Mouse (Mus musculus) stomach, postnatal 0 days (tissue): ENCODE data around the gene Gm10799. TPM values are rescaled to one million over a fixed set of nuclear protein-coding genes. Genes with fewer than 3 reads are reported as not detected.
"Not testable (repeated sequence)": the region's sequence is repeated elsewhere in the genome, so short reads cannot be mapped to it uniquely, and the experiment has no call there.

ENCODE experiments used
- ATAC-seq: fragments of 200-750 bp; cut with Nextera tagmentation; 2 replicates; pipeline ENCODE4 v1.8.0; 2017; ENCODE audit not compliant: low FRiP score, low TSS enrichment
- DNase-seq: peaks from one replicate; pipeline ENCODE4 v3.0.0-alpha.2; 2016; ENCODE audit warnings: low spot score
- H3K27ac ChIP-seq: fragments of 300-500 bp; sonication (generic); replicated peaks from 2 replicates; pipeline ENCODE4 v1.5.1; 2014; ENCODE audit warnings: mild to moderate bottlenecking, control low read depth
- H3K27me3 ChIP-seq: fragments of 300-500 bp; sonication (generic); 2 replicates; pipeline ENCODE4 v1.6.1; 2014; ENCODE audit warnings: low read length; ENCODE audit not compliant: control insufficient read depth, insufficient read depth
- H3K36me3 ChIP-seq: fragments of 300-500 bp; sonication (generic); 2 replicates; pipeline ENCODE4 v1.6.1; 2014; ENCODE audit warnings: low read length, mixed read lengths; ENCODE audit not compliant: control insufficient read depth, insufficient read depth
- H3K4me1 ChIP-seq: fragments of 300-500 bp; sonication (generic); replicated peaks from 2 replicates; pipeline ENCODE4 v1.6.1; 2014; ENCODE audit warnings: antibody characterized with exemption; ENCODE audit not compliant: control insufficient read depth, insufficient read depth
- H3K4me2 ChIP-seq: fragments of 300-500 bp; sonication (generic); replicated peaks from 2 replicates; pipeline ENCODE4 v1.6.1; 2014; ENCODE audit warnings: low read depth, mild to moderate bottlenecking, control low read depth, moderate library complexity
- H3K4me3 ChIP-seq: fragments of 300-500 bp; sonication (generic); 2 replicates; pipeline ENCODE4 v1.5.1; 2014; ENCODE audit warnings: low read depth, low read length, control low read depth
- H3K9ac ChIP-seq: fragments of 300-500 bp; sonication (generic); 2 replicates; pipeline ENCODE4 v1.6.1; 2014; ENCODE audit warnings: mild to moderate bottlenecking, low read length, control low read depth, mixed read lengths
- H3K9me3 ChIP-seq: fragments of 300-500 bp; sonication (generic); 2 replicates; pipeline ENCODE4 v1.6.1; 2016; ENCODE audit warnings: low read length; ENCODE audit not compliant: control insufficient read depth
- CTCF ChIP-seq: IDR thresholded peaks from 2 replicates; pipeline ENCODE4 v1.5.1; 2016; ENCODE audit warnings: antibody characterized with exemption, low read depth, mild to moderate bottlenecking, moderate library complexity
- EP300 ChIP-seq: optimal IDR thresholded peaks from 2 replicates; pipeline ENCODE3; 2016; ENCODE audit warnings: antibody characterized with exemption
- WGBS: fragments of 180-500 bp; shearing (Covaris S2); extraction: QIAGEN DNeasy Blood & Tissue Kit; methylation state at CpG from one replicate; pipeline ENCODE4 v1.1.7; 2014; 5-methylcytosine and 5-hydroxymethylcytosine counted together
- polyA plus RNA-seq: library from polyadenylated mRNA; unstranded; fragments of >200 nt; fragmentation: Nextera tagmentation; extraction: Ambion mirVana; gene quantifications from 2 replicates; pipeline ENCODE4 v1.2.1, GENCODE M21; 2015

Gene Gm10799
- polyA plus RNA-seq, 1 experiment from 2014 or later, result not detected

GRCm38 (mm10) chr2:104109528-104109927, 41.2 kb upstream of the Gm10799 start:
- H3K27me3 ChIP-seq, result no peaks in the 10 kb centered on the region
- no peak overlapping the region for H3K4me3 ChIP-seq
- no peak for TF ChIP-seq EP300
- TF ChIP-seq CTCF, result no peak
- no peaks in the 10 kb centered on the region for H3K4me1 ChIP-seq
- ATAC-seq, result no peak
- H3K9ac ChIP-seq, result no peak overlapping the region
- no peak overlapping the region for H3K4me2 ChIP-seq
- no peak overlapping the region; the same call in 1 of the 2 replicates for H3K27ac ChIP-seq
- H3K36me3 ChIP-seq, result no peaks in the 10 kb centered on the region
- no peak for DNase-seq
- WGBS, result 65% methylated on average over 2 of the region's 2 CpGs
- no peaks in the 10 kb centered on the region for H3K9me3 ChIP-seq

DNA sequence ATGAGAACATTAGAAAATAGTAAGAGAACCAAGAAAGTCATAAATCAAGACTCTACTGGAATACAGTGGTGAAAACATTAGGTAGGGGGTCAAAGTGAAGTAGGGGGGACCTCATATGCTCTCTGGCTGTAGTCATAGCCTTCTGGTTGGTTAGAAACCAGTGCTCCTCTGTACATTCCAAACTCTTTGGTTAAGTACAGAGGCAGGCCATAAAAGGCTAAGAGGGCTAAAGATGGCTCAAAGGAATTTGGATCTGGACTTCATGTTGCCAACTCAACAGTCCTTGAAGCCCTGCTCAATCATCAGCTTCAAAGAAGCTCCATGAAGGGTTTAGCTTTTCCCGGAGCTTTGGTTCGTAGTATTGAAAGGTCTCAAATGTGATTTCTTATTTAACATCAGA, 40.7 kb upstream of the Gm10799 start:
- WGBS, result 79% methylated on average over 2 of the region's 2 CpGs
- ATAC-seq, H3K4me2 ChIP-seq, H3K27ac ChIP-seq, H3K9ac ChIP-seq, H3K36me3 ChIP-seq, H3K9me3 ChIP-seq, DNase-seq, H3K4me1 ChIP-seq, H3K4me3 ChIP-seq, H3K27me3 ChIP-seq: not testable (repeated sequence)

DNA sequence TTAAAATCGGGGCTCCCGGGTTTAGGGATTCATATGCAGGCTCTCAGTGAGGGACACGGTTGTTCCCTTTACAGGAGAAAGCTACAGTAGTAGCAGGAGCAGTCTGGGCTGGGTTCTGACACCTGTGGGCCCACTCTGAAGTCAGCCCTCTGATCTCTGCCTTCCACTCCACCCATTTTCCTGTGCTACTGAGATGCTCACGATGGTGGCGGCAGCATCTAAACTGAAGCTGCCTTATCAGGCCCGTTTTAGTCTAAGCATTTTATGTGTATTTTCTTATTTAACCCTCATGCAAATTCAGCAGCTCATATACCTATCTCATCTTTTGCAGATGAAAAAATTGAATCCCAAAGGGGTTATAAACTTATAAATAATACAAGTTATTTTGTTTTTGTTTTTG, 36.5 kb upstream of the Gm10799 start:
- TF ChIP-seq EP300 (no peak), CTCF (no peak)
- Histone ChIP-seq H3K4me1 (no peaks in the 10 kb centered on the region), H3K9me3 (no peaks in the 10 kb centered on the region), H3K27ac (no peak overlapping the region), H3K4me2 (no peak overlapping the region), H3K27me3 (no peaks in the 10 kb centered on the region), H3K36me3 (no peaks in the 10 kb centered on the region), H3K4me3 (no peak overlapping the region), H3K9ac (no peak overlapping the region)
- DNase-seq, result no peak
- ATAC-seq, result no peak
- WGBS, result 88% methylated on average over 6 of the region's 6 CpGs

DNA sequence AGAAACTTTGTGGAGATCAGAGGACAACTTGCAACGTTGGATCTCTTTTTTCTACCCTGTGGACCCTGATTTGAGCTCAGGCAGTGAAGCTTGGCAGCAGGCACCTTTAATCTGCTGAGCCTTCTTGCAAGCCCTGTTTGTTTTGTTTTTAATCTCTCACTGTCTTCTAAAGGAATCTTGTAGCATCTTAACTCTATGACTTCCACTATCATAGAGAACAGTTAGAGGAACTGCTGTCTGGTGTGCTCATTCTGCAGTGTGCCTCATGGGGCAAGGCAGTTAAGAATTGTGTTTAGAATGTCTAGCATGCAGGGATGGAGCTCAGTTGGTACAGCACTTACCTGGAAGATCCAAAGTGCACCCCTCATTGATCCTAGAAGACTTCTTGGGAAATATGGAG, 31.6 kb upstream of the Gm10799 start:
- TF ChIP-seq EP300 (no peak), CTCF (no peak)
- WGBS, result 59% methylated on average over 1 of the region's 1 CpGs
- Histone ChIP-seq H3K4me3 (no peak overlapping the region), H3K4me1 (0 out of 2 replicates have a peak, but pooled peaks cover 6% of the 10 kb centered on the region), H3K27ac (no peak overlapping the region), H3K27me3 (no peaks in the 10 kb centered on the region), H3K4me2 (no peak overlapping the region), H3K9ac (no peak overlapping the region), H3K9me3 (no peaks in the 10 kb centered on the region), H3K36me3 (no peaks in the 10 kb centered on the region)
- ATAC-seq, result no peak
- DNase-seq, result no peak

DNA sequence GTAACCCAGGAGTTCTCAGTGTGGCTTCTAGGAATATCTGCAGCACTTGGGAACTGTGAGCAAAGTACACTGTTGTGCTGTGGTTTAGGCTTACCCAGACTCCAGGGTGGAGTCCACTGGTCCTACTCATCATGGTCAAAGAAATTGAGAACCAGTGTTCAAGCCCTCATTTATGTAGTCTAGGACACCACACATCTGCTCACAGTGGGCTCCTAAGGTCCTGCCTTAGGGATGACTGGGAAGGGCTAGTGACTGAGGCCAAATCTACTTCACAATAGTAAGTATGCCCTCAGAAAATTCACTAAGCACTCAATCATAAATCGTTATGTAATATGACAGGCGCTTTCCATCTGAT, 30.9 kb upstream of the Gm10799 start:
- Histone ChIP-seq H3K4me1 (0 out of 2 replicates have a peak, but pooled peaks cover 6% of the 10 kb centered on the region), H3K9me3 (no peaks in the 10 kb centered on the region), H3K9ac (no peak overlapping the region), H3K27ac (no peak overlapping the region), H3K4me3 (no peak overlapping the region), H3K27me3 (no peaks in the 10 kb centered on the region), H3K4me2 (no peak overlapping the region), H3K36me3 (no peaks in the 10 kb centered on the region)
- DNase-seq (no peak), ATAC-seq (no peak)
- TF ChIP-seq EP300 (no peak), CTCF (no peak)
- WGBS, result 96% methylated on average over 2 of the region's 2 CpGs

GRCm38 (mm10) chr2:104098529-104099230, 30.3 kb upstream of the Gm10799 start:
- Histone ChIP-seq H3K36me3 (no peaks in the 10 kb centered on the region), H3K4me1 (0 out of 2 replicates have a peak, but pooled peaks cover 6% of the 10 kb centered on the region), H3K4me3 (no peak overlapping the region), H3K9ac (no peak overlapping the region), H3K9me3 (no peaks in the 10 kb centered on the region), H3K27me3 (no peaks in the 10 kb centered on the region), H3K27ac (no peak overlapping the region), H3K4me2 (no peak overlapping the region)
- ATAC-seq (peak; percentile 36; the same call in 1 of the 2 replicates), DNase-seq (no peak)
- 40% methylated on average over 3 of the region's 3 CpGs for WGBS
- TF ChIP-seq EP300 (no peak), CTCF (no peak)

- not testable (repeated sequence) for H3K4me2 ChIP-seq, DNase-seq, H3K36me3 ChIP-seq, H3K27me3 ChIP-seq, H3K4me1 ChIP-seq, H3K9ac ChIP-seq, H3K4me3 ChIP-seq, H3K27ac ChIP-seq, ATAC-seq, H3K9me3 ChIP-seq
- WGBS, result 91% methylated on average over 4 of the region's 4 CpGs
Observed at GRCm38 (mm10) chr2:104097396-104097795, 29.0 kb upstream of the Gm10799 start.

- H3K9me3 ChIP-seq, DNase-seq, H3K36me3 ChIP-seq, H3K4me1 ChIP-seq, H3K27me3 ChIP-seq, H3K4me3 ChIP-seq, ATAC-seq, H3K9ac ChIP-seq, H3K27ac ChIP-seq: not testable (repeated sequence)
- WGBS, result 59% methylated on average over 1 of the region's 1 CpGs
- H3K4me2 ChIP-seq, result peak overlapping the region; percentile 76
Observed at GRCm38 (mm10) chr2:104096796-104097195, 28.4 kb upstream of the Gm10799 start.
